Mouse (Mus musculus): ENCODE results near the gene Gm20388.

GRCm38 (mm10) chr8:122663670-122664069 lies 2753.0 kb downstream of the Gm20388 start:
- TF ChIP-seq CTCF (IDR thresholded peaks at IDR 0.05; ENCODE audit: low read depth, low read length) (no peak), GATA1 (IDR thresholded peaks at IDR 0.05; ENCODE audit: borderline replicate concordance, low read length) (no peak), POLR2AphosphoS5 (IDR thresholded peaks at IDR 0.05; ENCODE audit: insufficient replicate concordance, low read depth, low read length) (no peak)

All from G1E (cell line).